Mouse (Mus musculus) testis, postnatal 14 days (tissue): ENCODE results near the gene Hypm.

Experiments used
- DNase-seq: peaks from one replicate; pipeline ENCODE4 v3.0.0; 2021; ENCODE audit warnings: low spot score

Gene Hypm

GRCm38 (mm10) chrX:9846628-9847027 is at the start of gene Hypm:
Hypm (plus strand) TSS chrX:9846928.
- DNase-seq: no peak

DNA sequence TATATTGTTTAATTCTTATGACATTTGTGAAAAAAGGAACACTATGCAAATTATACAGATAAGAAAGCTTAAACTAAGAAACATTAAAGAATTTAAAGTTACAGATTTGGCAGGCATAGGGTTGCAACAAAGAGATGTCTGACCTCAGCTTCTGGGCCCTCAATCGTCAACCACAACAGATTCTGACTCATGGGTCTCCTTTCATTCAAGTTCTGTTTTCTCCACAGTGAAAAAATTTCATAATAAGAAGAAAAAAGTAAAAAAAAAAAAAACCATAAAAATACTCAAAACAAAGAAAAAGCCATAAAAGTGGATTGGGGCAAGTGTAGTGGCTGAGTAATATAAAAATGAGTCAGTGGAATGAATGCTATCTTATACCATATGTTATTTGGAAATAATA is 36.6 kb upstream of the Hypm start:
- DNase-seq: no peak

DNA sequence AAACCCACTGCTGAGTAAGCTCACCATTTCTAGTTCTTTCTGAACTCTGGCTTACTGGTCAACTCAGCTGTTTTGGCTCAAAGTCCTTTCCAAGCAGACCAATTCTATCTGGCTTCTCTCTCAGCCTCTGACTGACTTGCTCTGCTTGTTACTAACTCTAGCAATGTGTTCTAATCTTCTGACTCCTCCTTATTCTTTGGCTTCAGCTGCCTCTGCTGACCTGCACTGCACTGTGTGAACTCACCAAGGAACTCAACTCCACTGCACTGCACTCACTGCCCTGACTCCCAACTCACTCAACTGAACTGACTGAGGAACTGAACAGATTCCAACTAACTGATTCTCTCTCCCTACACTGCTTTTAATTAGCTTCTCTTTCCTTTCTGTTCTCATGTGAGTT is 34.3 kb upstream of the Hypm start:
- no peak for DNase-seq

GRCm38 (mm10) chrX:9834779-9835178 is 11.9 kb upstream of the Hypm start:
- DNase-seq: no peak

DNA sequence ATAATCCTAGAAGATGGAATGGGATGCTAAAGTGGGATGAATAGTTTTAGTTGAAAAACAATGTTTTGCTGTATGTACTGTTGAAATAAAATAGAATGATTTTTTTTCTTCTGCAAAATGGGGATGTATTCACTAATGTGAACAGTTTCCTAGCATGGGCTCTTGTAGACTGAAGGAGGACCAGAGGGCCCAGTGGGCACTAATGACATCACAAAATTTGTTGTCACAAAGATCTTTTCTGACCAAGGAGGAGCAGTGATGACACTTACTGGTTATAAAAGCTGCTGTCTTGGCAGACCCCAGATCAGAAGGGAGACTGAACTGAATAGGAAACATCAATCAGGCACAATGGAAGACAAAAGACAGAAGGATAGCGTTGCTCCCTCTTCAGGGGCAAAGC is 2.7 kb downstream of the Hypm start, which contains the start of gene H2al3:
Gene H2al3 (plus strand): TSS at position 301 of the 400 bp plus-strand sequence.
- DNase-seq: no peak

DNA sequence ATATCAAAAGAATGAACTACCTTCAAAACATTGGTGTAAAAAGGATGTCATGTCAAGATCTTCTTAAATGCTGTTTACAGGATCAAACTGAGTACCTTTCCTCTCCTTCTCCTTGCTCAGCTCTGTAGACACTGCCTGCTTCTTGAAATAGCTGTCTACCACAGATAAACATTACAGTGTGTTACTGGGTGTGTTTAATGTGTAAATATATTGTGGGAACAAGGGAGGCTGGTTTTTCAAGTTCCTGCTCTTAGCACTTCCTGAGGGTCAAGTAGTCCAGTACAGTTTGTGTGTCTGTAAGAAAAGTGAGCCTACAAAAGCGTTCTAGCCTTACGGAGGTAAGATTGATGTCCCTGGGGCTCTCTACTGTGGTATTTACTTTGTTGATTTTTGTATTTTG is 15.1 kb downstream of the Hypm start:
- no peak for DNase-seq

- DNase-seq: no peak
Observed at GRCm38 (mm10) chrX:9875519-9875918, 28.8 kb downstream of the Hypm start.

DNA sequence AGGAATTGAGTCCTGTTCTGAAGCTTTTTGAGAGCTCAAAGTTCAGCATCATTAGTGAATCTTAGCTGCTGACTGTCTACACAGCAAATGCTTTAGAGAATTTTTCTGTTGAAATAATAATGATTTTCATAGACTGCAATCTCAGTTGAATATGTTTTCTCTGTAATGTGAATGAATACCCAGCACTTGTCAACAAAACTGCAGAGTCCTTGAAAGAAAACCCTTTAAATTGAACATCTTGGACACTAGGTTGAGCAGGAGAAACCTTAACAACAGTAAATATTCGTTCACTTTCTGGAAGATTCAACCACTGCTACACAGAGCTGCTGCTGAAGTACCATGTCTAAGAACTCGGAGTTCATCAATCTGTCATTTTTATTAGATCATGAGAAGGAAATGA is 38.6 kb downstream of the Hypm start, which contains the start of gene Sytl5:
Gene Sytl5 (plus strand): TSS at position 301 of the 400 bp plus-strand sequence.
- DNase-seq: no peak
